Mouse (Mus musculus): ENCODE measurements around the gene Rnf130.

GRCm38 (mm10) chr11:50108823-50109244 lies 83.7 kb downstream of the Rnf130 start:
- TF ChIP-seq CTCF (IDR thresholded peaks at IDR 0.05; ENCODE audit: low read depth) (peak; percentile 10; the same call in 1 of the 2 replicates), EP300 (IDR thresholded peaks at IDR 0.05; ENCODE audit: low read depth) (peak; percentile 57; the same call in 1 of the 2 replicates)

Data from liver, postnatal 0 days (tissue).